Mouse (Mus musculus) small intestine, adult 10 weeks (tissue): ENCODE data around the gene Mrgpra1. TPM values are rescaled to one million over a fixed set of nuclear protein-coding genes. Genes with fewer than 3 reads are reported as not detected.

Experiments
- polyA plus RNA-seq: library from polyadenylated mRNA; stranded (reverse); fragments of 350-450 nt; fragmentation: Illumina TruSeq; extraction: RNeasy Lipid Tissue Mini Kit (QIAGEN cat#74804); gene quantifications from one replicate; pipeline ENCODE4 v1.2.3, GENCODE M21; 2014; ENCODE audit warnings: low replicate concordance

Gene Mrgpra1
- not detected for polyA plus RNA-seq

DNA sequence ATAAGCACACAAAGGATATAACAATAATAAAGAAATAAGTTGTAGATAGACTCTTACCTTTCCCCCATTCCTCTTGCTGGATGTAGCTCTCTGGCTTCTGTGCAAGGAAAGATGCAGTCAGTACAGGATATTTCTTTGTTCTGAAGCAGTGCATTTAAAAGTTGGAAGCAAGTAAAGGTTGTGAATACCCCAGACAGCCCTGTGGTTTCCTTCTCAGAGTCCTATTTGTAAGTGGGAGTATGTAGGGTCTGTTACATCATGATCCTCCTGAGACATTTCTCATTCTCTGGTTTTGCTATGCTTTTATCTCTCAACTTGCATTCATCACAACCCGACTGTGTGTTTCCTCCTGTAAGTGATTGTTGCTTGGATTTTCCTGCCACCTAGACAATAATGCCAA, at the start of gene Mrgpra1:
Mrgpra1 (minus strand) TSS at position 101 of the 400 bp plus-strand sequence.

Other genes with a start within 250 kb of the Mrgpra1 start
- 0.26 TPM for gene Ptpn5, start 220.6 kb downstream of the Mrgpra1 start, polyA plus RNA-seq
- gene Mrgpra6, start 149.3 kb downstream of the Mrgpra1 start, polyA plus RNA-seq, result not detected
- not detected for gene Mrgpra9, start 101.4 kb downstream of the Mrgpra1 start, polyA plus RNA-seq
- gene Mrgpra2a, start 97.9 kb upstream of the Mrgpra1 start, polyA plus RNA-seq, result not detected
- gene Mrgpra2b, start 174.6 kb upstream of the Mrgpra1 start, polyA plus RNA-seq, result not detected
- not detected for gene Mrgpra3, start 247.1 kb upstream of the Mrgpra1 start, polyA plus RNA-seq